Mouse (Mus musculus) liver, embryonic 14.5 days (tissue): ENCODE data around the gene Primpol. TPM values are rescaled to one million over a fixed set of nuclear protein-coding genes. Genes with fewer than 3 reads are reported as not detected.

Source experiments
- ATAC-seq: fragments of 200-750 bp; cut with Nextera tagmentation; 2 replicates; pipeline ENCODE4 v1.8.0; 2017; ENCODE audit warnings: moderate number of reproducible peaks, mild to moderate bottlenecking, moderate library complexity; ENCODE audit not compliant: insufficient read depth
- DNase-seq, 3 experiments: peaks; one replicate each; pipeline ENCODE4 v3.0.0-alpha.2; 2012 to 2013; ENCODE audit warnings: low read depth in 3 of 3, low spot score in 3 of 3
- H3K27ac ChIP-seq: fragments of 300-500 bp; sonication (generic); 2 replicates; pipeline ENCODE4 v1.5.1; 2014; ENCODE audit warnings: moderate library complexity, mild to moderate bottlenecking, control low read depth, inconsistent platforms
- H3K27me3 ChIP-seq: fragments of 300-500 bp; sonication (generic); 2 replicates; pipeline ENCODE4 v1.6.1; 2014; ENCODE audit warnings: mild to moderate bottlenecking, low read length, moderate library complexity; ENCODE audit not compliant: control insufficient read depth, insufficient read depth
- H3K36me3 ChIP-seq: fragments of 300-500 bp; sonication (generic); replicated peaks from 2 replicates; pipeline ENCODE4 v1.6.1; 2014; ENCODE audit warnings: low read depth; ENCODE audit not compliant: control insufficient read depth, insufficient read depth
- H3K4me1 ChIP-seq, 2 experiments: fragments of 200-500 bp in 1 of 2; fragments of 300-500 bp in 1 of 2; sonication (generic) in 1 of 2; replicated peaks; 2 replicates each; pipeline ENCODE4 v1.6.1; 2012 to 2014; ENCODE audit warnings: antibody characterized with exemption in 1 of 2, inconsistent platforms in 1 of 2, low read length in 1 of 2; ENCODE audit not compliant: control insufficient read depth in 2 of 2, insufficient read depth in 2 of 2
- H3K4me2 ChIP-seq: fragments of 300-500 bp; sonication (generic); 2 replicates; pipeline ENCODE4 v1.6.1; 2014; ENCODE audit warnings: low read depth, mild to moderate bottlenecking, control low read depth, moderate library complexity
- H3K4me3 ChIP-seq, 2 experiments: fragments of 200-500 bp in 1 of 2; fragments of 300-500 bp in 1 of 2; sonication (generic) in 1 of 2; 2 replicates each; pipeline ENCODE4 v1.5.1; 2012 to 2014; ENCODE audit warnings: low read depth in 2 of 2, low read length in 2 of 2, mild to moderate bottlenecking in 2 of 2, control low read depth in 1 of 2, inconsistent platforms in 1 of 2, moderate library complexity in 1 of 2; ENCODE audit not compliant: insufficient read depth in 1 of 2
- H3K9ac ChIP-seq: fragments of 300-500 bp; sonication (generic); replicated peaks from 2 replicates; pipeline ENCODE4 v1.6.1; 2014; ENCODE audit warnings: mild to moderate bottlenecking, control low read depth, moderate library complexity
- H3K9me3 ChIP-seq: fragments of 300-500 bp; sonication (generic); 2 replicates; pipeline ENCODE4 v1.6.1; 2016; ENCODE audit warnings: low read length, mixed read lengths; ENCODE audit not compliant: control insufficient read depth
- CTCF ChIP-seq: IDR thresholded peaks from 2 replicates; pipeline ENCODE4 v1.5.1; 2016; ENCODE audit warnings: antibody characterized with exemption, low read depth, control low read depth
- EP300 ChIP-seq: IDR thresholded peaks from 2 replicates; pipeline ENCODE4 v1.6.1; 2016; ENCODE audit warnings: antibody characterized with exemption, low read depth
- WGBS: fragments of 180-500 bp; shearing (Covaris S2); extraction: QIAGEN DNeasy Blood & Tissue Kit; methylation state at CpG from one replicate; pipeline ENCODE4 v1.1.7; 2014; ENCODE audit not compliant: insufficient replicate concordance; 5-methylcytosine and 5-hydroxymethylcytosine counted together
- polyA plus RNA-seq, 2 experiments: library from polyadenylated mRNA; depleted of rRNA in 1 of 2; stranded (reverse) in 1 of 2; unstranded in 1 of 2; fragments of >200 nt; fragmentation: Nextera tagmentation in 1 of 2; extraction: Ambion mirVana in 1 of 2; gene quantifications; 2 replicates each; pipeline versions ENCODE4 v1.2.1 to v1.2.3; 2012 to 2014

Gene Primpol
- polyA plus RNA-seq, 2 experiments: 4.0 to 9.0 TPM

DNA sequence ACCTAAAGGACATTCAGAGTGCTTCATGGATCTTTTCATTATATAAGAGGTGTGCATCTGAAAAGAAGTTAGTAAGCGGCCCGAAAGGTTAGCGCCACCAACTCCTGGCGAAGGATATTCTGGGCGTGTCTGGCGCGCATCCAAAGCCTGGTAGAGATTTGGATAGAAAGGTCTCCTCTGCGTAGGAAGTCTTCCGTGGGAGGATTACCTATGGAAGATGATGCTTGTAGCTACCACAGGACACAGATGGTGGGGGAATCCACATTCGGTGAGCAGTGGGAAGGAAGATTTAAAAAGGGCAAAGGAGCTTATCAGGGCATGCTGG, 64.6 kb downstream of the Primpol start:
- DNase-seq: peak; percentile 30 to 48 (median 30)

DNA sequence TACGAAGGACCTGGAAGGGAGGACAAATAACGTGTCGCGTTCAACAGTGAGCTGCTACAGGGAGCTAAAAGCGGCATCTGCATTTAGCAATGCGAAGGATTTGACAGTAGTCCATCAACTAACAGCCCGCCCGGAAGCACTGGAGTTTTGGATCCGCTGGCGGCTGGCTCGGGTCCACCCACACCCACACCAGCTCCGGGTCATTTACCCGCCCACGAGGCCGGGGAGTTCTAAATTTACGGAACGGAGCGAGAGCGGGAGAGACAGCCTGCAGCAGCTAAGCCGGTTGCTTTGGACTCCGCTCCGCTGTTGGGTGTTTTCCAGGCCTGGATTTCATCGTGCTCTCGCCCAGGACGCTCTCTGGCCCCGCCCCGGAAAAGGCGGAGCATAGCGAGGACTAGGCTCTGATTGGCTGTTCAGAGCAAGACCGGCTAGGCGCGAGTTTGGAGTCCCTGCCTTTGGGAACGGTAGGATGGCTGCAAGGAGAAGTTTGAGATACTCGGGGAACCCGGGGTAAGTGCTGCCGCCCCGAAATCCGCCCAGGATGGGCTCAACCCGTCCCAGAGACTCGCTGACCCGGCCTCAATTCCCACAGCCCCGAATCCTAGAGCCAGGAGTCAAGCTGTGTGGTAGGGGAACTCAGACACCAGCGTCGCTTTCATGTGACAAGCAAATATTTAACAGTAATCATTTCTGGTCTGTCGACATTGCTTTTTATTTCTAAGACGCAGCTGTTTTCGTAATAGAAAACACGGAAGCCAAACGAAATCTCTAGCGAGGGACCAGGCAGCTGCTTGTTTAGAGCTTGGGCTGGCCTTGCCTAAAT, 65.2 kb downstream of the Primpol start, which contains the start of gene Cenpu:
Gene Cenpu, plus strand, starts transcription at position 414 of the 826 bp plus-strand sequence.
- WGBS: under 1% methylated on average over 50 of the region's 50 CpGs
- H3K4me1 ChIP-seq: peaks cover 15 to 29% of the 10 kb centered on the region in 2 experiments
- H3K36me3 ChIP-seq: peaks cover 14% of the 10 kb centered on the region

More for the DNA sequence above, 64.6 kb downstream of the Primpol start:
- no peak for ATAC-seq
- Histone ChIP-seq H3K9ac (peak overlapping the region; percentile 85), H3K4me2 (peak overlapping the region; percentile 94), H3K27me3 (no peaks in the 10 kb centered on the region), H3K9me3 (no peaks in the 10 kb centered on the region), H3K4me3 (peak overlapping the region; percentile 91 to 95), H3K36me3 (peaks cover 19% of the 10 kb centered on the region), H3K4me1 (peaks cover 15 to 24% of the 10 kb centered on the region in 2 experiments), H3K27ac (peak overlapping the region; percentile 91)
- under 1% methylated on average over 10 of the region's 10 CpGs for WGBS
- no peak for TF ChIP-seq CTCF
- no peak for TF ChIP-seq EP300

DNA sequence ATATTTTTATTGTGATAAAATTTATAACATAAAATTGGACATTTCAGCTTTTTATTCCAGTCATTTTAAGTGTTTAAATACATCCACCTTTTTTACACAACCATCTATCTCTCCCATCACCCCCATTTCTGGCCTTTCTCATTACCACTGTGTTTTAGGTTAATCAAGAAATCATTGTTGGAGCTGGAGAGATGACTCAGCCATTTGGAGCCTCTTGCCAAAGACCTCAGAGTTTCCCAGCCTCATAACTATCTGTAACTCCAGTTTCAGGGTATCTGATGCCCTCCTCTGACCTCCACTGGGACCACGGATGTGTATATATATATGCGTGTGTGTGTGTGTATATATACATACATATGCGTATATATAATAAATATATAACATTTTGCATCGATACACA, 66.0 kb downstream of the Primpol start:
- no peaks in the 10 kb centered on the region for H3K9me3 ChIP-seq
- ATAC-seq (peak; percentile 21; the same call in 1 of the 2 replicates), DNase-seq (peak; percentile 70 to 73 (median 70))
- H3K4me1 ChIP-seq: peaks cover 20 to 37% of the 10 kb centered on the region in 2 experiments
- H3K9ac ChIP-seq: peak overlapping the region; percentile 79
- peak overlapping the region; percentile 92 to 95; a peak in 3 of 4 replicates for H3K4me3 ChIP-seq
- no peaks in the 10 kb centered on the region for H3K27me3 ChIP-seq
- peaks cover 7% of the 10 kb centered on the region for H3K36me3 ChIP-seq
- 18% methylated on average over 4 of the region's 4 CpGs for WGBS
- TF ChIP-seq EP300 (no peak), CTCF (no peak)
- peak overlapping the region; percentile 97 for H3K27ac ChIP-seq
- peak overlapping the region; percentile 89 for H3K4me2 ChIP-seq

More for the DNA sequence above, 65.2 kb downstream of the Primpol start, which contains the start of gene Cenpu:
- DNase-seq: peak; percentile 99 to 100 (median 99)
- peak within 1 kb of the TSS; percentile 92 to 95 for H3K4me3 ChIP-seq
- H3K4me2 ChIP-seq: peak within 1 kb of the TSS; percentile 94
- H3K27ac ChIP-seq: peak within 1 kb of the TSS; percentile 97
- peak; percentile 89 for ATAC-seq
- TF ChIP-seq CTCF (no peak), EP300 (peak; percentile 73)
- no peaks in the 10 kb centered on the region for H3K9me3 ChIP-seq
- H3K9ac ChIP-seq: peak within 1 kb of the TSS; percentile 85
- no peaks in the 10 kb centered on the region for H3K27me3 ChIP-seq

DNA sequence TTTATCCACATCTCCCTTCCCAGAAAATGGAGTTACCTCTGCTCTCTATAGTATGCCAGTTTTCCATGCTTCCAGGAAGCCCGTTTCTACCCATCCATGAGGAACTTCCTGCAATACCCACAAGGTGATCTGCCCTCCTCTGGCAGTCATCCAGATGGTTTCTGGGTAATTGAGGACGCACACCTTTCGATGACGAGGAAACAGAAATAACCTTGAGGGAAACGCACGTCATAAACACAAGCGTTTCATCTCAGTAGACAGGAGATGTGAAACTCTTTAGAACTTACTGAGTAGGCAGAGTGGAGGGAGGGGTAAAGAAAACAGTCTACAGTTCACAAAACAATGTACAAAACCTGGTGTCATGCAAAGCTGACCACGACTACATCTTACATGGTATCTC, 67.0 kb downstream of the Primpol start:
- Histone ChIP-seq H3K9ac (no peak overlapping the region), H3K9me3 (no peaks in the 10 kb centered on the region), H3K4me2 (no peak overlapping the region), H3K27ac (peak overlapping the region; percentile 21; the same call in 1 of the 2 replicates), H3K36me3 (no peaks in the 10 kb centered on the region; the same call in 1 of the 2 replicates), H3K4me1 (peaks cover 26 to 43% of the 10 kb centered on the region in 2 experiments), H3K4me3 (no peak overlapping the region), H3K27me3 (no peaks in the 10 kb centered on the region)
- no peak for DNase-seq
- WGBS: 82% methylated on average over 8 of the region's 8 CpGs
- ATAC-seq: no peak
- TF ChIP-seq CTCF (no peak), EP300 (no peak)

DNA sequence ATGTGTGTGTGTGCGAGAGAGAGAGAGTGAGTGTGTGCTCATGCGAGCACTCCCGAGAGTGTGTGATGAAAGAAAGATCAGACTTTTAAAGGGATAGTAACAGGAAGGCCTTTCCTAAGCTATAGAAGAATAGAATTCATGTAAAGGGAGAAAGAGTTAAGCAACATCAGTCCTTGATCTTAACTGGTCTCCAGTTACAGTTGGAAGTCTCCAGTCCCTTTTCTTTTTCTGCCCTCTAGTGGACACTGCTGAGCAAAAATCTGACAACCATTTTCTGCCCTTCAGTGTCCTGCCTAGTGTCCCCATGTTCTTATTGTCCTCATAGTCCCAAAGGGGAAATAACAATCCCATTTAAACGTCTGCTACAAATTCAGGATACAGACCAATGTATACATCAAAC, 69.8 kb downstream of the Primpol start:
- Histone ChIP-seq H3K9me3 (no peaks in the 10 kb centered on the region), H3K4me3 (peak overlapping the region; percentile 11 to 23; a peak in 3 of 4 replicates), H3K9ac (peak overlapping the region; percentile 73), H3K36me3 (no peaks in the 10 kb centered on the region), H3K27me3 (no peaks in the 10 kb centered on the region), H3K27ac (peak overlapping the region; percentile 97), H3K4me2 (peak overlapping the region; percentile 71), H3K4me1 (peaks cover 19 to 47% of the 10 kb centered on the region in 2 experiments)
- TF ChIP-seq EP300 (no peak), CTCF (peak; percentile 85)
- WGBS: 5% methylated on average over 4 of the region's 4 CpGs
- peak; percentile 83 to 88 (median 86) for DNase-seq
- peak; percentile 42 for ATAC-seq
